8 mouse cellular contexts compared by ENCODE assay signal in the genomic region with DNA sequence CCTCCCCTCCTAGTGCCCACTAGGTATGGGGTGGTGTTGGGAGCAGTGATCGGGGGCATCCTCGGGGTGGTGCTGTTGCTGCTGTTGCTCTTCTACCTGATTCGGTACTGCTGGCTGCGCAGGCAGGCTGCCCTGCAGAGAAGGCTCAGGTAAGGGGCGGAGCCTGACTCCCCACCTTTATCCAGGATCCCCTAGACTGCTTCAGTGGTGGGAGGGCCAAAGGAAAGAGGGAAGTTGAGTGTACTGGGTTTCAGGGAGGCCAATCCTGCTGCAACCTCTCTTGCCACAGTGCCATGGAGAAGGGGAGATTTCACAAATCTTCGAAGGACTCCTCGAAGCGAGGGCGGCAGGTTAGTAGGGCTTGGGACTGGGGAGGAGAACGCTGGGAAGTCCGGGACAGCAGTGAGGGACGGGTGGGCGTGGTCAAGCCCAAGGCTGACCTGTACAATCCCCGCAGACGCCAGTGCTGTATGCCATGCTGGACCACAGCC. TPM values are rescaled to one million over a fixed set of nuclear protein-coding genes. Genes with fewer than 3 reads are reported as not detected.
DNase-seq lines count a peak whose midpoint lies in the region; ATAC-seq and TF ChIP-seq lines count a peak whose summit lies in the region.

No protein-coding gene starts in this region.

- H3K4me2 ChIP-seq in hindbrain, postnatal 0 days (ENCODE audit: low read depth, low read length), result peak overlapping the region; percentile 37

- TF ChIP-seq POLR2A in lung, adult 2 months (IDR thresholded peaks at IDR 0.05; ENCODE audit: borderline replicate concordance, extremely low read depth, low read depth, low read length), result 0 out of 2 replicates have a peak, but pooled peaks have one; percentile 7

- no peak for TF ChIP-seq CTCF in hindbrain, postnatal 0 days (IDR thresholded peaks at IDR 0.05; ENCODE audit: low read depth)
- TF ChIP-seq CTCF in lung, adult 2 months (IDR thresholded peaks at IDR 0.05; ENCODE audit: insufficient read depth, low read length), result peak; percentile 39; the same call in 1 of the 2 replicates

- peak overlapping the region; percentile 15 for H3K4me3 ChIP-seq in hindbrain, postnatal 0 days (ENCODE audit: low read length)
- H3K4me3 ChIP-seq in lung, adult 2 months (replicated peaks; ENCODE audit: extremely low read depth, low read depth, low read length), result peak overlapping the region; percentile 48

- no peak overlapping the region for H3K9ac ChIP-seq in hindbrain, postnatal 0 days (replicated peaks; ENCODE audit: low read length)

- H3K9me3 ChIP-seq in hindbrain, postnatal 0 days (ENCODE audit: low read length), result no peaks in the 10 kb centered on the region

- no peak overlapping the region for H3K27ac ChIP-seq in hindbrain, postnatal 0 days

- H3K36me3 ChIP-seq in hindbrain, postnatal 0 days (ENCODE audit: insufficient read depth, low read length), result no peaks in the 10 kb centered on the region

- no peaks in the 10 kb centered on the region for H3K4me1 ChIP-seq in hindbrain, postnatal 0 days (ENCODE audit: insufficient read depth, low read length)
- H3K4me1 ChIP-seq in lung, adult 2 months (ENCODE audit: control insufficient read depth, insufficient read depth, low read length), result no peaks in the 10 kb centered on the region

- DNase-seq in embryo, embryonic 10 days (ENCODE audit: low spot score), result peak; percentile 31
- no peak for DNase-seq in embryo, embryonic 10.5 days (ENCODE audit: low spot score)
- DNase-seq in adrenal gland, postnatal 14 days, result peak; percentile 53
- DNase-seq in hindbrain, postnatal 0 days (ENCODE audit: low spot score), result no peak
- peak; percentile 42 for DNase-seq in lung, adult 2 months
- peak; percentile 13 for DNase-seq in retina, postnatal 1 day
- no peak for DNase-seq in left cerebral cortex, adult 18-20 months (ENCODE audit: low spot score in 2 of 2)
- DNase-seq in right cerebral cortex, postnatal 36 days (ENCODE audit: low spot score in 2 of 2), result no peak

- H3K27me3 ChIP-seq in hindbrain, postnatal 0 days (ENCODE audit: insufficient read depth, low read length), result 0 out of 2 replicates have a peak, but pooled peaks cover 6% of the 10 kb centered on the region

- ATAC-seq in hindbrain, postnatal 0 days, result no peak

- WGBS in hindbrain, postnatal 0 days, result 4% methylated on average over 15 of the region's 15 CpGs
- WGBS in lung, adult 2 months, result 31% methylated on average over 15 of the region's 15 CpGs

RNA-seq across cellular contexts. Expression of a gene that starts 9.0 kb away (rescaled TPM):
- 1.5 and 3.2 TPM in 2 replicates for total RNA-seq in adrenal gland, postnatal 14 days (2021)
- 4.8 and 5.5 TPM in 2 replicates for total RNA-seq in hindbrain, postnatal 0 days (2014; rRNA removed)
- 5.1 and 5.9 TPM in 2 replicates for polyA plus RNA-seq in hindbrain, postnatal 0 days (2015; fragmentation: Nextera tagmentation; extraction: Ambion mirVana)
- 15.9 and 24.9 TPM in 2 replicates for polyA plus RNA-seq in lung, adult 2 months (2012; rRNA removed)
- total RNA-seq in left cerebral cortex, adult 18-20 months (2021), result not detected

RNA-seq across cellular contexts. Expression of a gene that starts 9.1 kb away (rescaled TPM):
- total RNA-seq in adrenal gland, postnatal 14 days (2021), result 733 and 773 TPM in 2 replicates
- 227 and 243 TPM in 2 replicates for total RNA-seq in hindbrain, postnatal 0 days (2014; rRNA removed)
- polyA plus RNA-seq in hindbrain, postnatal 0 days (2015; fragmentation: Nextera tagmentation; extraction: Ambion mirVana), result 309 and 320 TPM in 2 replicates
- 136 and 191 TPM in 2 replicates for polyA plus RNA-seq in lung, adult 2 months (2012; rRNA removed)
- 100 to 1,000 TPM; 195 to 207 TPM for total RNA-seq in left cerebral cortex, adult 18-20 months (2021)

RNA-seq across cellular contexts. Expression of a gene that starts 36.5 kb away (rescaled TPM):
- 37.7 and 40.5 TPM in 2 replicates for total RNA-seq in adrenal gland, postnatal 14 days (2021)
- total RNA-seq in hindbrain, postnatal 0 days (2014; rRNA removed), result 19.4 and 23.5 TPM in 2 replicates
- 53.6 and 65.6 TPM in 2 replicates for polyA plus RNA-seq in hindbrain, postnatal 0 days (2015; fragmentation: Nextera tagmentation; extraction: Ambion mirVana)
- polyA plus RNA-seq in lung, adult 2 months (2012; rRNA removed), result 37.5 and 59.8 TPM in 2 replicates
- total RNA-seq in left cerebral cortex, adult 18-20 months (2021), result 100 to 1,000 TPM; 114 to 132 TPM

RNA-seq across cellular contexts. Expression of a gene that starts 45.8 kb away (rescaled TPM):
- 0.71 and 1.9 TPM in 2 replicates for total RNA-seq in adrenal gland, postnatal 14 days (2021)
- total RNA-seq in hindbrain, postnatal 0 days (2014; rRNA removed), result 2.7 and 6.7 TPM in 2 replicates
- polyA plus RNA-seq in hindbrain, postnatal 0 days (2015; fragmentation: Nextera tagmentation; extraction: Ambion mirVana), result 12.2 and 15.3 TPM in 2 replicates
- 28.2 and 45.5 TPM in 2 replicates for polyA plus RNA-seq in lung, adult 2 months (2012; rRNA removed)
- total RNA-seq in left cerebral cortex, adult 18-20 months (2021), result under 1 TPM in 1 of 2 experiments, not detected in 1; 0.79 TPM

RNA-seq across cellular contexts. Expression of a gene that starts 54.2 kb away (rescaled TPM):
- 0.83 and 12.4 TPM in 2 replicates for total RNA-seq in adrenal gland, postnatal 14 days (2021)
- total RNA-seq in hindbrain, postnatal 0 days (2014; rRNA removed), result not detected in 2 replicates
- 0.40 and 0.43 TPM in 2 replicates for polyA plus RNA-seq in hindbrain, postnatal 0 days (2015; fragmentation: Nextera tagmentation; extraction: Ambion mirVana)
- polyA plus RNA-seq in lung, adult 2 months (2012; rRNA removed), result 0.25 TPM in 1 of 2 replicates, not detected in the other
- under 1 TPM; 0.12 to 0.14 TPM for total RNA-seq in left cerebral cortex, adult 18-20 months (2021)

Comparison
In these comparisons a context has a peak if more than half of its experiments do, and no peak if none do; other contexts are left out.
1. DNase-seq: peak in embryo, embryonic 10 days (single experiment), adrenal gland, postnatal 14 days (single experiment), lung, adult 2 months (single experiment) and retina, postnatal 1 day (single experiment); none in embryo, embryonic 10.5 days (single experiment), hindbrain, postnatal 0 days (single experiment), left cerebral cortex, adult 18-20 months (0 of 2) and right cerebral cortex, postnatal 36 days (0 of 2).